Mouse (Mus musculus) left cerebral cortex, postnatal 36 days (tissue): ENCODE measurements at regions not wholly inside any gene's neighbourhood (a gene's known extent, or its start where the extent isn't known, plus 50 kb on each side); places are given as distances from the start of the nearest gene placed in this dataset. TPM values are rescaled to one million over a fixed set of nuclear protein-coding genes. Genes with fewer than 3 reads are reported as not detected.

ENCODE experiments used
- DNase-seq, 2 experiments: peaks; one replicate each; pipeline ENCODE4 v3.0.0; 2021 to 2022; ENCODE audit warnings: low spot score in 2 of 2, mixed read lengths in 1 of 2
- intact Hi-C: fragments of 180-260 bp; cut with DNase I; formaldehyde crosslinking; loops from one replicate; pipeline ENCODE4 v1.15.1; 2025
- microRNA-seq: library from miRNA; unstranded; fragments of <30 nt; microRNA quantifications from one replicate; pipeline ENCODE4 v1.2.0, GENCODE M21; 2022

- no peak for DNase-seq
- intact Hi-C loops = loop anchor here (5.0 kb wide), 1 partner anchor 1124 kb away; no protein-coding TSS in a partner anchor
Measured at GRCm38 (mm10) chr4:81498133-81498532, 55.5 kb upstream of the Mpdz start.

DNA sequence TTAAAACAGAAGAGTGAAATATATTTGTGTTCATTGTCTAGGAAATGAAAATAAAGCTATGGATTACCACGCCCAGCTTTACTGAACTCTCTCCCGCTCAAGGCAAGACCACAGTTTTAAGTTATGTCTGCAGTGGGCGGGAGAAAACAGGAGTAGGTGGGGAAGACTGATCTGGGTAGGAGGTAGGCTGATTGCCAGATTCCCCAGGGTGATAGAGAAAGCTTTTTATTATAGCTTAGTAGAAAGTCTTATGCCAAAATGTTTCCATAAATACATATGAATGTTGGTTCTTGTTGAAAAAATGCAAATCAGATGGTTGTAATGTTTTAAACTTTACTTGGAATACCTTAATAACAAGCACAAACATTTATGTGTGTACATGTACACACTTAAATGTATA lies 50.2 kb upstream of the Mpdz start:
- DNase-seq = no peak
- intact Hi-C loops = no loop called here

Small RNA genes in the stretch of these regions (microRNA-seq; reads per million reads assigned to microRNA genes)
- gene Gm22402 = not detected
